Mouse (Mus musculus) lung, postnatal 0 days (tissue): ENCODE results near the gene Abcg1. TPM values are rescaled to one million over a fixed set of nuclear protein-coding genes. Genes with fewer than 3 reads are reported as not detected.
A peak's percentile ranks its signal among the peaks of the same experiment; 100 is the strongest.

Source experiments
- ATAC-seq: fragments of 200-750 bp; cut with Nextera tagmentation; 2 replicates; pipeline ENCODE4 v1.8.0; 2017; ENCODE audit warnings: moderate library complexity
- DNase-seq: peaks from one replicate; pipeline ENCODE4 v3.0.0-alpha.2; 2016; ENCODE audit warnings: low spot score
- H3K27ac ChIP-seq: fragments of 300-500 bp; sonication (generic); 2 replicates; pipeline ENCODE4 v1.5.1; 2014; ENCODE audit warnings: antibody characterized with exemption, mild to moderate bottlenecking, low read length, mixed read lengths
- H3K27me3 ChIP-seq: fragments of 300-500 bp; sonication (generic); replicated peaks from 2 replicates; pipeline ENCODE4 v1.6.1; 2014; ENCODE audit warnings: low read length, mixed read lengths; ENCODE audit not compliant: insufficient read depth
- H3K36me3 ChIP-seq: fragments of 300-500 bp; sonication (generic); 2 replicates; pipeline ENCODE4 v1.6.1; 2014; ENCODE audit warnings: low read length, mixed read lengths; ENCODE audit not compliant: insufficient read depth
- H3K4me1 ChIP-seq: fragments of 300-500 bp; sonication (generic); 2 replicates; pipeline ENCODE4 v1.6.1; 2014; ENCODE audit warnings: antibody characterized with exemption, low read depth, low read length, mixed read lengths; ENCODE audit not compliant: insufficient read depth
- H3K4me2 ChIP-seq: fragments of 300-500 bp; sonication (generic); replicated peaks from 2 replicates; pipeline ENCODE4 v1.6.1; 2014; ENCODE audit warnings: low read depth, mild to moderate bottlenecking, low read length, moderate library complexity, mixed read lengths
- H3K4me3 ChIP-seq: fragments of 300-500 bp; sonication (generic); 2 replicates; pipeline ENCODE4 v1.5.1; 2014; ENCODE audit warnings: low read depth, low read length
- H3K9ac ChIP-seq: fragments of 300-500 bp; sonication (generic); replicated peaks from 2 replicates; pipeline ENCODE4 v1.6.1; 2014; ENCODE audit warnings: low read depth, mild to moderate bottlenecking
- H3K9me3 ChIP-seq: fragments of 300-500 bp; sonication (generic); 2 replicates; pipeline ENCODE4 v1.6.1; 2016; ENCODE audit warnings: low read length, mixed read lengths
- CTCF ChIP-seq: IDR thresholded peaks from 2 replicates; pipeline ENCODE4 v1.5.1; 2016; ENCODE audit warnings: antibody characterized with exemption, mild to moderate bottlenecking
- EP300 ChIP-seq: IDR thresholded peaks from 2 replicates; pipeline ENCODE4 v1.6.1; 2016; ENCODE audit warnings: antibody characterized with exemption, mild to moderate bottlenecking, control low read depth
- WGBS: fragments of 180-500 bp; shearing (Covaris S2); extraction: QIAGEN DNeasy Blood & Tissue Kit; methylation state at CpG from one replicate; pipeline ENCODE4 v1.1.7; 2014; 5-methylcytosine and 5-hydroxymethylcytosine counted together
- polyA plus RNA-seq: library from polyadenylated mRNA; unstranded; fragments of >200 nt; fragmentation: Nextera tagmentation; extraction: Ambion mirVana; gene quantifications from 2 replicates; pipeline ENCODE4 v1.2.1, GENCODE M21; 2015

Abcg1 gene
- polyA plus RNA-seq, 1 experiment from 2014 or later: 26.9 TPM

DNA sequence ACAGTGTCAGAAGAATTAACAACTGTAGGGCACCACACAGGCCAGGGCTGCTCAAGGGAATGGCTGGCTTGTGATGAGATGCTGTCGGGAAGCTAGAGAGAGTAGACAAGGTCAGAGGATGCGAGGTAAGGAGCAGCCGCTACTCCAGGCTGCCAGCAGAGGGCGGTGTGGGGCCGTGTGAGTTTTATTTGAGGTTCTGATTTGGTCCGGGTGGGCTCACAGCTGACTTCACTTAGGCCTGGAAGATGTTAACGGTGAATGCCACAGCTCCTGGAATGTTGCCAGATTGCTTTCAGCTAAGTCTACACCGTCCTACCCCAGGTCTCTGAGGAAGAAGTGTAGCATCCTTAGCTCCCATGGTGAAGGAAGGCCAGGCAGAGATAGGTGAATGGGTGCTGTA, 64.5 kb downstream of the Abcg1 start:
- Histone ChIP-seq H3K36me3 (no peaks in the 10 kb centered on the region), H3K27me3 (no peaks in the 10 kb centered on the region), H3K4me1 (no peaks in the 10 kb centered on the region), H3K4me3 (no peak overlapping the region), H3K4me2 (no peak overlapping the region), H3K9ac (no peak overlapping the region), H3K9me3 (no peaks in the 10 kb centered on the region), H3K27ac (no peak overlapping the region)
- ATAC-seq (no peak), DNase-seq (peak; percentile 45)
- 6% methylated on average over 8 of the region's 8 CpGs for WGBS
- TF ChIP-seq EP300 (no peak), CTCF (peak; percentile 83)

DNA sequence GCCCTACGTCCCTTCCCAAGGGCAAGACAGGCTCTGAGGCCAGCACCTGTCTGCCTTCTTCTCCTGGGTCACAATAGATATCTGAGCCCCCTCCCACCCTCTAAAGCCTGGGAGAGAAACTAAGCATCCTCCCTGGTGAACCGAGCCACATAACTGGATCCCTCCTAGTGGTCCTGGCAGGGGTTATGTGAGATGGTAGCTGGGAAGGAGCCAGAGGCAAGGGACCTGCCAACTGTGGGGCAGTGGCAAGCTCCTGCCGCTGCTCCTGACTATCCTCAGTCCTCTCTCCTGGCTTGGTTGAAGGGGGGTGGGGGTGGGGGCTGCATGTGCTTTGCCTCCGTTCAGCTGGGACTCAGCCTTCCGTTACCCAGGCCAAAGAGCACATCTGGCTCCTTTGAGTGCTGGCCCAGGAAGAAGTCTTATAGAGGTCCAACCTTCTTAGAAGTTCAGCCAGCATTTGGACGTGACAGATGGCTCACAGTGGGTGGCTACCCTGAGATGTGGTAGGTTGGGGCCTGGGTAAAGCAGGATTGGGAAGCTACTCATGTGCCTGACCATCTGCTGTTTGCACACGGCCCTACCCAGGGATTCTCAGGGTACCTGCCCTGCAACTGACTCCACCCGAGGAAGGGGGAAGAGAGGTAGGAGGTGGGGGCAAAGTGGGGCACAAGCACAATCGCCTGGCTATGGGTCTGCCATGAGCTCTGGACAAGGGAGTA, 68.2 kb downstream of the Abcg1 start:
- no peak overlapping the region for H3K4me2 ChIP-seq
- no peaks in the 10 kb centered on the region for H3K9me3 ChIP-seq
- no peak for DNase-seq
- TF ChIP-seq CTCF: no peak
- no peak for TF ChIP-seq EP300
- no peaks in the 10 kb centered on the region for H3K27me3 ChIP-seq
- no peaks in the 10 kb centered on the region for H3K36me3 ChIP-seq
- no peak overlapping the region for H3K27ac ChIP-seq
- no peak overlapping the region for H3K9ac ChIP-seq
- no peak overlapping the region for H3K4me3 ChIP-seq
- WGBS: 32% methylated on average over 8 of the region's 9 CpGs
- no peak for ATAC-seq
- no peaks in the 10 kb centered on the region for H3K4me1 ChIP-seq

DNA sequence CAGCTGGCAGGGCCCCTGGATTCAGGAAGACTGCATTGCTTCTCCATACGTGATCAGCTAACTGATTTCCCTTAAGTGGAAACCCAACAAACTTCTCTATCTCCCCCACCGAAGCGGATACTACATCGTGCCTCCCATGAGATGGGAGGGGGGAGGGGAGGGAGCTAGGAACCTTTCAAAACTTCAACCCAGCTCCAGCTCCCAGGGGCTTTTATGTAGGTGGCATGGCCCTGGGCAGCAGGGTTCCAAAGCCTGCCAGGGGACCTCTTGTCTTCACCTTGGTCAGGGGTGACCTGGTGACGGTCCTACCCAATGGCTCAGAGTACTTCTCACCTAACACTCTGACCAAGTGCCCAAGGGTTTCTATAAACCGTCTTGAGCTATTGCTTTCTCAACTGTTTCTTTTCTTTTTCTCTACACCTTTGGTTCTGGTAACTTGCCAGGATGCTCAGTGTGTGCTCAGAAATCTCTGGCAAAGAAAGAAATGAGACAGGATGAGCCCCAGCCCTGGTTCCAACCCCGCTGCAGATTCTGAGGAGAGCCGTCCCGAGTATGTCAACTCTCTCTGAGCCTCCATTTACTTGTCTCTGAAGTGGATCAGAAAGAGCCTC, 71.3 kb downstream of the Abcg1 start:
- no peak overlapping the region for H3K9ac ChIP-seq
- no peak overlapping the region for H3K27ac ChIP-seq
- H3K4me1 ChIP-seq: no peaks in the 10 kb centered on the region
- no peak for TF ChIP-seq EP300
- TF ChIP-seq CTCF: no peak
- no peaks in the 10 kb centered on the region for H3K36me3 ChIP-seq
- H3K4me3 ChIP-seq: no peak overlapping the region
- H3K27me3 ChIP-seq: no peaks in the 10 kb centered on the region
- no peaks in the 10 kb centered on the region for H3K9me3 ChIP-seq
- H3K4me2 ChIP-seq: no peak overlapping the region
- WGBS: 75% methylated on average over 9 of the region's 9 CpGs
- DNase-seq (no peak), ATAC-seq (no peak)

DNA sequence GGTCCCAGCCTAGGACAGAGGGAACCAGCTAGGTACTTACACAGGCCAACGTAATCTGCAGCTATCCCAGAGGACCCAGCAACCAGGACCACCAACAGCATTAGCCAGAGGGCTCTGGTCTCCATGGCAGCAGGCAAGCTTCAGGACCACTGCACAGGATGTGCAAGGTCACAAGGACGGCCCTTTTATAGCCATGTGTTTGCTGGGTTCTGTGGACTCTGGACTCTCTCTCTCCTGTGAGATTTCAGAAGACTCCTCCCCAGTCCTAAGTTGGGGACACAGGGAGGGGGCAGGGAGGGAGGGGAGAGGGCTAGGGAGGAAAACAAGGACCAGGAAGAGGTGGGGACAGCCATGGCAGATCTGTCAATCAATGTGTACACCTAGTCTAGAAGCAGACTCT, 72.0 kb downstream of the Abcg1 start, which contains the start of gene Tff3:
Gene Tff3 (minus strand): TSS at position 195 of the 400 bp plus-strand sequence.
- no peaks in the 10 kb centered on the region for H3K9me3 ChIP-seq
- no peaks in the 10 kb centered on the region for H3K27me3 ChIP-seq
- TF ChIP-seq CTCF (no peak), EP300 (no peak)
- H3K36me3 ChIP-seq: no peaks in the 10 kb centered on the region
- H3K27ac ChIP-seq: no peak within 1 kb of the TSS
- DNase-seq (no peak), ATAC-seq (no peak)
- H3K4me3 ChIP-seq: no peak within 1 kb of the TSS
- 22% methylated on average over 2 of the region's 2 CpGs for WGBS
- H3K9ac ChIP-seq: no peak within 1 kb of the TSS
- no peak within 1 kb of the TSS for H3K4me2 ChIP-seq
- no peaks in the 10 kb centered on the region for H3K4me1 ChIP-seq

DNA sequence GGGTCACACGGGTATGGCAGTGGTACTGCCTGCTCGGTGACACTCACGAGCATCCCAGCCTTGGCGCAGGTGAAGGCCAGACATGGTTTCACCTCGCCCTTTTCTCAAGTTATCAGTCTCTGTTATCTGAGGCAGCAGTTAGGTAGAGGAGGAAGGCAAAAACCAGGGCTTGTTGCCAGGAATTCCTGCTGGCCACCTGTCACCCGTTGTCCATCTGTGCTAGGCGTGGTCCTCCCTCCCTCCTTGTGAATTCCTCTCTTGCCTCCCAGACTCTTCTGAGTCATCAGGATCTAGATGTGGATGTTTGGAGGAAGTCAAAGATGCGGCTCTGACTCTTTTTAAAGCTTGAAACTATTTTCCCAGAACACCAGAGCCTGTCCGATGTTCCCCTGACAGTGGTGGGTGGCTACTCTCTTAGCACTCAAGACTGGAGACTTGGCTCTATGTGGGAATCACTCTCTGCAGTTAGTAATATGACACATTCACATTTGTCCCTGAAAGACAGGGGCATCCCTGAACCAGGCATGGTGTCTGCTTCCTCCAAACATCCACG, 73.9 kb downstream of the Abcg1 start:
- TF ChIP-seq CTCF (no peak), EP300 (no peak)
- Histone ChIP-seq H3K4me1 (no peaks in the 10 kb centered on the region), H3K4me2 (no peak overlapping the region), H3K27ac (no peak overlapping the region), H3K9me3 (no peaks in the 10 kb centered on the region), H3K36me3 (no peaks in the 10 kb centered on the region), H3K27me3 (no peaks in the 10 kb centered on the region), H3K9ac (no peak overlapping the region), H3K4me3 (no peak overlapping the region)
- DNase-seq: no peak
- WGBS: 65% methylated on average over 10 of the region's 10 CpGs
- no peak for ATAC-seq

DNA sequence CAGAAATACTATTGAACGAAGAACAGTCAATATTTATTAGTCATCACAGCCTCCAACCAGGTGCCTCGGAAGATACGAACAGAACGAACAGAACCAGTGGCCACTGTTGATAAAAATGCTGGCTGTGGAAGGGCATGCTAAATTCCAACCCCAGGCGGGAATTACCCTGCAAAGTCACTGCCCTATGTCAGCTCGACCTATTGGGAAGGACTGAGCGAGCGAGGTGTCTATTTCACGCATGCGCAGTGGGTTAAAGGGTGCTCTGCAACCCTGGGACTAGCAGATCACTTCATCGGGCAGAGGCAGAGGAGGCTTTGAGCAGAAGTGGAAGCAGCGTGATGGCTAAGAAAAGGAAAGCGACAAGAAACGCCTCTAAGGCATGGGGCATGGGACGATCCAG, 76.3 kb downstream of the Abcg1 start:
- ATAC-seq: no peak
- TF ChIP-seq CTCF (no peak), EP300 (no peak)
- Histone ChIP-seq H3K4me1 (no peaks in the 10 kb centered on the region), H3K27ac (no peak overlapping the region), H3K4me3 (no peak overlapping the region), H3K27me3 (no peaks in the 10 kb centered on the region), H3K9ac (no peak overlapping the region), H3K9me3 (no peaks in the 10 kb centered on the region), H3K36me3 (no peaks in the 10 kb centered on the region), H3K4me2 (no peak overlapping the region)
- DNase-seq: peak; percentile 30
- WGBS: 52% methylated on average over 15 of the region's 15 CpGs
